Comparison of ENCODE assay signal across 12 mouse cellular contexts in genomic region chr16:69991907-69992470, GRCm38 (mm10).
"Had no signal": no experiment of that assay in that cellular context is flagged by ENCODE, and none has a peak within 500 bp of the region (broad histone marks: within the 10 kb centered on the region; RNA-seq: fewer than 3 reads in every experiment).

No protein-coding gene starts in this region.

- H3K27me3 ChIP-seq: limb, embryonic 15.5 days; liver, embryonic 12.5 days; midbrain, embryonic 12.5 days had no signal

- H3K4me3 ChIP-seq: limb, embryonic 15.5 days; liver, embryonic 12.5 days; midbrain, embryonic 12.5 days had no signal

- H3K4me1 ChIP-seq: limb, embryonic 15.5 days; liver, embryonic 12.5 days; midbrain, embryonic 12.5 days had no signal

- H3K9ac ChIP-seq: limb, embryonic 15.5 days; liver, embryonic 12.5 days; lung, embryonic 14.5 days; midbrain, embryonic 12.5 days had no signal

- H3K36me3 ChIP-seq: limb, embryonic 15.5 days; liver, embryonic 12.5 days; midbrain, embryonic 12.5 days had no signal

- H3K4me2 ChIP-seq: limb, embryonic 15.5 days; liver, embryonic 12.5 days; lung, embryonic 14.5 days; midbrain, embryonic 12.5 days had no signal

- ATAC-seq: liver, embryonic 12.5 days had no signal

- DNase-seq: kidney, postnatal 25 days; layer of hippocampus, postnatal 36 days; lung, embryonic 14.5 days; lung, postnatal 10 days; retina, postnatal 1 day; right cerebral cortex, postnatal 4 days; spleen, adult 18-20 months; thymus, adult 18-20 months; thymus, postnatal 14 days had no signal

- H3K27ac ChIP-seq: limb, embryonic 15.5 days; liver, embryonic 12.5 days; midbrain, embryonic 12.5 days had no signal

- H3K9me3 ChIP-seq: limb, embryonic 15.5 days; liver, embryonic 12.5 days; midbrain, embryonic 12.5 days had no signal
